ENCODE assay signal across 8 mouse cellular contexts in the genomic region with DNA sequence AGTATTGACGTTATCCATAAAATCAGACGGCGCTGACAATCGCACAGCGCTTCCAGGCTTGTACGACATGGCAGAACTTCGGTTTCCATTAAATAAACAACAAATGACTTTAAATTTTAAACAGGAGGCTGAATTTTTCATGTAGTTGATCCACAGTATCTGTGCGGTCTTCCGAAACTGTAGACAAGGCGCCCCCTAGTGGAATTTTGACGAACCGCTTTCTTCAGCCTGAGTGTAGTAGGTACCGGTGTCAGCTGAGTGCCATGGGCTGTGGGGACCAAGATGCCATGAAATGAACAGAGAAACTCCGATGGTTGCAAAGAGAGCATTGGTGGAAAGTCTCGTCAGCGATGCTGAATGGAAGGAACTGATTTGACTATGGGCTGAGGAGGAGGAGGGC. TPM values are rescaled to one million over a fixed set of nuclear protein-coding genes. Genes with fewer than 3 reads are reported as not detected.
DNase-seq lines count a peak whose midpoint lies in the region; ATAC-seq lines count a peak whose summit lies in the region.

No protein-coding gene starts in this region.

- no peaks in the 10 kb centered on the region for H3K27me3 ChIP-seq in forebrain, embryonic 10.5 days (ENCODE audit: poor library complexity, severe bottlenecking)
- no peaks in the 10 kb centered on the region for H3K27me3 ChIP-seq in forebrain, embryonic 13.5 days
- H3K27me3 ChIP-seq in midbrain, embryonic 14.5 days (ENCODE audit: control insufficient read depth, insufficient read depth, low read length) = no peaks in the 10 kb centered on the region

- H3K4me3 ChIP-seq in forebrain, embryonic 10.5 days = no peak overlapping the region
- H3K4me3 ChIP-seq in forebrain, embryonic 13.5 days = no peak overlapping the region
- H3K4me3 ChIP-seq in midbrain, embryonic 14.5 days (replicated peaks; ENCODE audit: low read depth, low read length) = no peak overlapping the region

- no peak for ATAC-seq in forebrain, embryonic 13.5 days
- ATAC-seq in erythroid progenitor cell, adult 5-6 weeks (replicated peaks; ENCODE audit: low FRiP score, poor library complexity, severe bottlenecking) = peak; percentile 75
- ATAC-seq in midbrain, embryonic 14.5 days (ENCODE audit: low FRiP score, low TSS enrichment) = no peak

- no peak overlapping the region for H3K4me2 ChIP-seq in forebrain, embryonic 13.5 days
- H3K4me2 ChIP-seq in midbrain, embryonic 14.5 days (ENCODE audit: low read length) = no peak overlapping the region

- H3K27ac ChIP-seq in forebrain, embryonic 10.5 days = no peak overlapping the region
- no peak overlapping the region for H3K27ac ChIP-seq in forebrain, embryonic 13.5 days
- H3K27ac ChIP-seq in midbrain, embryonic 14.5 days (replicated peaks; ENCODE audit: low read depth, low read length) = no peak overlapping the region

- H3K4me1 ChIP-seq in forebrain, embryonic 10.5 days = 0 out of 2 replicates have a peak, but pooled peaks cover 3% of the 10 kb centered on the region
- no peaks in the 10 kb centered on the region for H3K4me1 ChIP-seq in forebrain, embryonic 13.5 days
- H3K4me1 ChIP-seq in midbrain, embryonic 14.5 days (ENCODE audit: control insufficient read depth, insufficient read depth, low read length) = no peaks in the 10 kb centered on the region

- H3K9me3 ChIP-seq in forebrain, embryonic 10.5 days = no peaks in the 10 kb centered on the region
- H3K9me3 ChIP-seq in forebrain, embryonic 13.5 days (replicated peaks) = no peaks in the 10 kb centered on the region
- H3K9me3 ChIP-seq in midbrain, embryonic 14.5 days (ENCODE audit: control insufficient read depth, low read length) = no peaks in the 10 kb centered on the region

- no peaks in the 10 kb centered on the region for H3K36me3 ChIP-seq in forebrain, embryonic 10.5 days (replicated peaks)
- H3K36me3 ChIP-seq in forebrain, embryonic 13.5 days (ENCODE audit: poor library complexity, severe bottlenecking) = no peaks in the 10 kb centered on the region
- no peaks in the 10 kb centered on the region for H3K36me3 ChIP-seq in midbrain, embryonic 14.5 days (ENCODE audit: control insufficient read depth, insufficient read depth, low read length)

- DNase-seq in forebrain, embryonic 10.5 days (ENCODE audit: extremely low spot score, low spot score) = peak; percentile 39
- peak; percentile 11 for DNase-seq in ovary, postnatal 36 days (ENCODE audit: low spot score)
- no peak for DNase-seq in ovary, adult 18-20 months (ENCODE audit: low spot score)
- peak; percentile 74 to 76 for DNase-seq in layer of hippocampus, postnatal 10 days (ENCODE audit: low spot score in 2 of 2)
- peak; percentile 79 for DNase-seq in midbrain, embryonic 14.5 days
- DNase-seq in thymus, postnatal 0 days (ENCODE audit: low spot score) = peak; percentile 57

- H3K9ac ChIP-seq in forebrain, embryonic 13.5 days = no peak overlapping the region
- no peak overlapping the region for H3K9ac ChIP-seq in midbrain, embryonic 14.5 days (replicated peaks; ENCODE audit: low read length)

- 64% methylated on average over 16 of the region's 16 CpGs for WGBS in forebrain, embryonic 10.5 days
- 66% methylated on average over 16 of the region's 16 CpGs for WGBS in forebrain, embryonic 13.5 days
- WGBS in midbrain, embryonic 14.5 days = 67% methylated on average over 16 of the region's 16 CpGs

RNA-seq across cellular contexts. Expression of gene Helb, which starts 17.8 kb away (rescaled TPM):
- 5.2 and 5.3 TPM in 2 replicates for polyA plus RNA-seq in forebrain, embryonic 10.5 days (2016; fragmentation: Nextera tagmentation; extraction: Ambion mirVana)
- polyA plus RNA-seq in forebrain, embryonic 13.5 days (2015; fragmentation: Nextera tagmentation; extraction: Ambion mirVana) = 4.6 and 4.9 TPM in 2 replicates
- 25.6 and 31.0 TPM in 2 replicates for total RNA-seq in erythroid progenitor cell, adult 5-6 weeks (2015; ENCODE audit: low replicate concordance)
- total RNA-seq in erythroid progenitor cell, adult 5-6 weeks (2017; ENCODE audit: low replicate concordance) = 46.1 and 48.0 TPM in 2 replicates
- total RNA-seq in layer of hippocampus, postnatal 10 days (2021) = 1 to 10 TPM; 4.1 to 4.2 TPM
- 1.1 and 2.9 TPM in 2 replicates for polyA plus RNA-seq in midbrain, embryonic 14.5 days (2014; fragmentation: Nextera tagmentation; extraction: Ambion mirVana)
- 12.1 and 12.8 TPM in 2 replicates for polyA plus RNA-seq in thymus, postnatal 0 days (2015; fragmentation: Nextera tagmentation; extraction: Ambion mirVana)
